Mouse (Mus musculus) granulocyte monocyte progenitor cell, adult 5-6 weeks (primary cell): ENCODE results near the gene Smarca1. TPM values are rescaled to one million over a fixed set of nuclear protein-coding genes. Genes with fewer than 3 reads are reported as not detected.
A peak's percentile ranks its signal among the peaks of the same experiment; 100 is the strongest.

Source experiments
- ATAC-seq: replicated peaks from 2 replicates; pipeline ENCODE4 v1.8.0; 2016; ENCODE audit warnings: mild to moderate bottlenecking, moderate TSS enrichment, inconsistent platforms; ENCODE audit not compliant: poor library complexity, severe bottlenecking
- total RNA-seq, 2 experiments: library from RNA; stranded (forward) in 1 of 2; stranded (reverse) in 1 of 2; fragments of 200-712, 200-1000 nt in 1 of 2; fragments of >200 nt in 1 of 2; fragmentation: Nextera tagmentation in 1 of 2; gene quantifications; 2 replicates each; pipeline ENCODE4 v1.2.3; 2014 to 2017

Gene Smarca1
- total RNA-seq, 2 experiments from 2014 or later, result not detected

- ATAC-seq, result no peak
Measured at GRCm38 (mm10) chrX:47820566-47820965, 72.2 kb downstream of the Smarca1 start.

GRCm38 (mm10) chrX:47808717-47809116 lies 84.1 kb downstream of the Smarca1 start:
- ATAC-seq, result no peak

- ATAC-seq, result peak; percentile 86
Measured at GRCm38 (mm10) chrX:47764440-47764839, 128.3 kb downstream of the Smarca1 start.

- ATAC-seq, result no peak
Measured at GRCm38 (mm10) chrX:47760212-47760611, 132.6 kb downstream of the Smarca1 start.

Other genes with a start within 250 kb of the Smarca1 start
- gene Ocrl, start 19.4 kb upstream of the Smarca1 start, total RNA-seq (2014; fragmentation: Nextera tagmentation), result 61.1 and 67.6 TPM in 2 replicates
- gene Ocrl, start 19.4 kb upstream of the Smarca1 start, total RNA-seq (2017), result 30.9 and 38.4 TPM in 2 replicates
- gene Apln, start 141.9 kb upstream of the Smarca1 start, total RNA-seq (2014; fragmentation: Nextera tagmentation), result 1.4 and 1.7 TPM in 2 replicates
- gene Apln, start 141.9 kb upstream of the Smarca1 start, total RNA-seq (2017), result 0.62 and 1.6 TPM in 2 replicates
- gene Xpnpep2, start 215.8 kb upstream of the Smarca1 start, total RNA-seq (2014; fragmentation: Nextera tagmentation), result not detected in 2 replicates
- gene Xpnpep2, start 215.8 kb upstream of the Smarca1 start, total RNA-seq (2017), result not detected in 2 replicates